Mouse (Mus musculus): Measurements from ENCODE around the gene Polr2i.
A peak's percentile ranks its signal among the peaks of the same experiment; 100 is the strongest.

Gene Polr2i

DNA sequence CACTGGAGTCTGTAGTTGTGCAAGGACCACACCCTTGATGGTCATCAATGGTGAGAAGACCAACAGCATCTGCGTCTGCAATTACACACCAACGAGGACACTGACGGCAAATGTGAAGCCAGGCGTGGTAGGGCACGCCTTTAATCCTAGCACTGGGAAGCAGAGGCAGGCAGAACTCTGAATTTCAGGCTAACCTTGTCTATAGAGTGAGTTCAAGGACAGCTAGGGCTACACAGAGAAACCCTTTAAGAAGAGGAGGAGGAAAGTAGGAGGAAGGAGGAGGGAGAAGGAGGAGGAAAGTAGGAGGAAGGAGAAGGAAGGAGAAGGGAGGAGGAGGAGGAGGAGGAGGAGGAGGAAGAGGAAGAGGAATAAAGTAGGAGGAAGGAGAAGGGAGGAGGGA is 33.8 kb downstream of the Polr2i start:
- no peak for DNase-seq (ENCODE audit: low spot score)

- DNase-seq (ENCODE audit: low spot score) = no peak
These were observed 34.2 kb downstream of the Polr2i start for GRCm38 (mm10) chr7:30265935-30266334.

GRCm38 (mm10) chr7:30266780-30267179 is 35.0 kb downstream of the Polr2i start:
- DNase-seq (ENCODE audit: low spot score) = no peak

DNA sequence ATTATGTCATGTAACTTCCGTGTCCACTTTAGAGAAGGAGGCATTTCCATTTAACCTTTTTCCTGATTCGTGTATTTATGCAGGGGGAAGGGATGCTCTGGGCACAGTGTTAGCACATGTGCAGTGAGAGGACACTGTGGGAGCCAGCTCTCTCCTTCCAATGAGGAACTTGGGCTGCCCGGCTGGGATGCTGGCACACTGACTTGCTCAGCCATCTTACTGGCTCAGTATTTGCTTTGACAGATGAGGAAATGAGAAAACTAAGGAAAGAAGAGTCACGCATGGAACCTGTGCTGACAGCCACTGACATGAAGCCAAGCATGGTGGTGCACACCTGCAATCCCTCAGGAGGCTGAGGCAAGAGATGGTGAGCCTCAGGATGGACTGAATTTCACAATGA is 37.9 kb downstream of the Polr2i start:
- no peak for DNase-seq (ENCODE audit: low spot score)

DNA sequence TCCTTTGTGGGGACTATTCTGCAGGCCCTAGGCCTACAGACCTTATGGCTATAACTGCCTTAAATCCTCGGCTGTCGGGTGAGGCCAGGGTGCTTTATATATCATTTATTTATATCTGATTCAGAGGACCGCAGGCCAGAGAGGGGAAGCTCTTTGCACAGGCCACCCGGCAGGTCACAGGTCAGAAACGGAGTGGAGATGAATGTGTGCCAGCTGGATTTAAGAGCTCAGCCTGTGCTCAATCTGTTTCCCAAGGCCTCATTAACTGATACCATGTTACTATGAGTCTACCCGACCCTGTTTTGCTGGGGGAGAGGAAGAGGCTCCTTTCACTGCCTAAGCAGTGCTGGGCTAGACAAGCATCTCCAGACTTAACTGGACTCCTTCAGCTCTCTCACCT is 42.6 kb downstream of the Polr2i start:
- DNase-seq (ENCODE audit: low spot score) = no peak

GRCm38 (mm10) chr7:30278911-30279310 is 47.2 kb downstream of the Polr2i start:
- no peak for DNase-seq (ENCODE audit: low spot score)

DNA sequence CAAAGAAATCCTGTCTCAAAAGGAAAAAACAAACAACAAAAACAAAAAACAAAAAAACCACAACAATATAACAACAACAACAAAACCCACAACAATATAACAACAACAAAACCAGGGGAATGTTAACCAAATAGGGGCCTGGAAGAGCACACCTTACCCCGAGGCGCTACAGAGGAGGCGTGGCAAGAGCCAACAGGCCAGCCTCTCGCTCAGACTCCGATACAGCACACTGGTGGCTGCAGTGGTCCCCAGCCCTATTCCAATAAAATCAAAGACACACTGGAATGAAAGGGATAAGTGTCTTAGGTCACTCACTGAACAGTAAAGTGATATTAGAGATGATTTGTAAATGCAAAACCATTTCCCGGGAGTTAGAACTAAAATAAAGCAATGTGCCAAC is 47.8 kb downstream of the Polr2i start:
- no peak for DNase-seq (ENCODE audit: low spot score)

- DNase-seq (ENCODE audit: low spot score) = peak; percentile 90
These were observed 48.4 kb downstream of the Polr2i start, which contains the start of the genes Thap8 and Wdr62 for GRCm38 (mm10) chr7:30279951-30280669. Gene Thap8, plus strand, starts transcription at chr7:30280094. Gene Wdr62, minus strand, starts transcription at chr7:30280419.

DNA sequence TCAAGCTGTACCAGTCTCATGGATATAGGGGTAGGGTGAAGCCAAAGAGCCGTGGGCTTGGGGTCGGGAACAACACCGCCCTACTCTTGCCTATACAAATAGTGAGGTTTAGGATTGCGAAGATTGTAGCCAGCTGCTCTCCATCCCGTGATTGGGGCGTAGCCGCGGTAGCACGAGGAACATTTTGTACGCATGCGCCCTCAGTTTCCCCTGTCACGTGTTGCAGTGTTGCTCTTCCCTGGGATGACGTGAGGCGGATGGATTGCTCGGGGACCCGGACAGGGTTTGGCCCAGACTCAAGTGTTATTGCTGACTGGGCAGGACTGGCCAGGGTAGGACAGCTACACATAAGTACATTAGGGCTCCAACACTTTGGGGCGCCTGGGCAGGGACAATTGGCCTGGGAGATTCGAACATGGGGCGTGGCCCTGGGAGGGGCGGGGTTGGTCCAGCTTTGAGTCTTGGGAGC is 49.0 kb downstream of the Polr2i start:
- peak; percentile 79 for DNase-seq (ENCODE audit: low spot score)

DNA sequence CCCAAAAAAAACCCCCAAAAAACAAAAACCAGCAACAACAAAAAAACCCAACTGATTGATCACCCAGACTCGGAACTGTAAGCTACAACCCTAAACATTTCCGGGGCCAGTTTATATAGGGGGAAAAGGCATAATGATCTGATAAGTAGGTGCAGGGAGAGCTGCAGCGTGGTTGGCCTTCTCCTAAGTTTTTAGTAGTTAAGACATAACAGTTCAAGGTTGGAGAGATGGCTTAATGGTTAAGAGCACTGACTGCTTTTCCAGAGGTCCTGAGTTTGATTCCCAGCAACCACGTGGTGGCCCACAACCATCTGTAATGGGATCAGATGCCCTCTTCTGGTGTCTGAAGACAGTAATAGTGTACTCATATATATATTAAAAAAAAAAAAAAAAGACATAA is 49.8 kb downstream of the Polr2i start:
- no peak for DNase-seq (ENCODE audit: low spot score)

DNA sequence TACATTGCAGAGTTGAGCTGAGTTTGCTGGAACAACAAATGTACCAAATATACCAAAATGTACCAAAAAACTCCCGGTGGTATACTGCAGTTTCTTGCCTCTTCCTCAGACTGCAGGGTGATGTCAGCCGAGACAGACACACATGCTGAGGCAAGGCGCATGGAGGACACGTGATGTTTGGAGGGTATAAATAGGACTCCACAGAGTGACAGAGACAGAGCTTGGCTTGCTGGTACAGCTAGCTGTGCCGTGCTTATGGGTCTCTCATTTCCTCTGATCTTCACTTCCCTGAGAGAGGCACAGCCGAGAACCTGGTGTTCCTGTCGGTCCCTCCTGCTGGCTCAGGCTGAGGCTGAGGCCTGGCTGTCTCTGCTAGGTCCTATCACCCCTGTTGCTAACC is 51.0 kb downstream of the Polr2i start:
- no peak for DNase-seq (ENCODE audit: low spot score)

All from ovary, postnatal 36 days (tissue).